Mouse (Mus musculus) brain, embryonic 14.5 days (tissue): ENCODE measurements at regions not wholly inside any gene's neighbourhood (a gene's known extent, or its start where the extent isn't known, plus 50 kb on each side); places are given as distances from the start of the nearest gene placed in this dataset.
"Not testable (repeated sequence)": the region's sequence is repeated elsewhere in the genome, so short reads cannot be mapped to it uniquely, and the experiment has no call there.

Source experiments
- CTCF ChIP-seq: fragments of 200-500 bp; IDR thresholded peaks from 2 replicates; pipeline ENCODE4 v1.5.1; 2012; ENCODE audit warnings: inconsistent platforms, mild to moderate bottlenecking, moderate library complexity, borderline replicate concordance; ENCODE audit not compliant: insufficient read depth, insufficient read length; ENCODE audit errors: extremely low read depth
- POLR2A ChIP-seq: fragments of 200-500 bp; IDR thresholded peaks from 2 replicates; pipeline ENCODE4 v1.6.1; 2012; ENCODE audit warnings: mild to moderate bottlenecking, inconsistent platforms, borderline replicate concordance; ENCODE audit not compliant: poor library complexity, insufficient read depth, insufficient read length, severe bottlenecking; ENCODE audit errors: extremely low read depth

DNA sequence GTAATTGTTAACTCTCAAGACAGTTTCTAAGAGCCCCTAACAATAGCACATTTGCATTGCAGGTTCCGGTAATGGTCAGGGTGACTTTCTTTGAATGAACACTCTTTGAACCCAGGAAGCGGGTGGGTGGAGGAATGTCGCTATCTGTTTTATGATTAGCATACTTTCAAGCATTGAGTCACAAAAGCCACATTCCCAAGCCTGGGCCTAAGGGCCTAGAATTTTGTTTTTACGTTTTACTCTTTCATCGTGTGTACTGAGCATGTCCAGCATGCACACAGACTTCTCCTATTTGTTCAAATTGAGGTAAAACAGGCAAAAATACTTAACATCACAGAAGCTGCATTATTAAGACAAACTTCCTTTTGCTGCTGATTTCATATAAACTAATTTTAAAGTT is 345.9 kb upstream of the Tacstd2 start:
- TF ChIP-seq CTCF, POLR2A: not testable (repeated sequence)
